Mouse (Mus musculus) left cerebral cortex, postnatal 10 days (tissue): Measurements from ENCODE around the gene Cops9. TPM values are rescaled to one million over a fixed set of nuclear protein-coding genes. Genes with fewer than 3 reads are reported as not detected.

Experiments
- DNase-seq, 2 experiments: peaks; one replicate each; pipeline ENCODE4 v3.0.0; 2021 to 2022; ENCODE audit warnings: low spot score in 2 of 2, mixed read lengths in 1 of 2; ENCODE audit errors: extremely low spot score in 1 of 2
- intact Hi-C: fragments of 180-260 bp; cut with DNase I; formaldehyde crosslinking; loops from one replicate; pipeline ENCODE4 v1.15.1; 2025
- total RNA-seq, 2 experiments: library from RNA; stranded (reverse); gene quantifications; 2 replicates each; pipeline ENCODE4 v1.2.3; 2021

Gene Cops9
- total RNA-seq, result 100 to 1,000 TPM; 235 to 237 TPM

- peak; percentile 87 to 92 for DNase-seq
- intact Hi-C loops, result no loop called here
These were observed at the start of gene Cops9 for GRCm38 (mm10) chr1:92641514-92642272. Gene Cops9 (minus strand): TSS chr1:92641985.

GRCm38 (mm10) chr1:92691166-92691844 is 49.5 kb upstream of the Cops9 start:
- no peak for DNase-seq
- intact Hi-C loops, result no loop called here

GRCm38 (mm10) chr1:92686994-92687393 is 45.2 kb upstream of the Cops9 start:
- DNase-seq, result no peak
- intact Hi-C loops, result loop anchor here (10.0 kb wide), 1 partner anchor 208 kb away; no protein-coding TSS in a partner anchor

- no peak for DNase-seq
- intact Hi-C loops, result loop anchor here (10.0 kb wide), 1 partner anchor 212 kb away; no protein-coding TSS in a partner anchor
These were observed 41.4 kb upstream of the Cops9 start for GRCm38 (mm10) chr1:92683151-92683550.

GRCm38 (mm10) chr1:92680668-92681603 is 39.2 kb upstream of the Cops9 start:
- DNase-seq, result no peak
- intact Hi-C loops, result loop anchor here (10.0 kb wide), 1 partner anchor 214 kb away; no protein-coding TSS in a partner anchor

- intact Hi-C loops, result no loop called here
- peak in 1 of 2 experiments; percentile 3 for DNase-seq
These were observed 37.0 kb upstream of the Cops9 start for GRCm38 (mm10) chr1:92678757-92679156.

- intact Hi-C loops, result no loop called here
- no peak for DNase-seq
These were observed 34.8 kb upstream of the Cops9 start for GRCm38 (mm10) chr1:92676676-92676975.

GRCm38 (mm10) chr1:92675932-92676675 is 34.3 kb upstream of the Cops9 start:
- intact Hi-C loops, result no loop called here
- peak in 1 of 2 experiments; percentile 33 for DNase-seq

- DNase-seq, result peak in 1 of 2 experiments; percentile 2
- intact Hi-C loops, result no loop called here
These were observed 31.5 kb upstream of the Cops9 start for GRCm38 (mm10) chr1:92673258-92673782.

- intact Hi-C loops, result no loop called here
- DNase-seq, result no peak
These were observed 29.5 kb upstream of the Cops9 start for GRCm38 (mm10) chr1:92671326-92671725.

GRCm38 (mm10) chr1:92669430-92669829 is 27.6 kb upstream of the Cops9 start:
- DNase-seq, result peak in 1 of 2 experiments; percentile 2
- intact Hi-C loops, result no loop called here

GRCm38 (mm10) chr1:92667106-92667505 is 25.3 kb upstream of the Cops9 start:
- intact Hi-C loops, result no loop called here

GRCm38 (mm10) chr1:92659392-92659791 is 17.6 kb upstream of the Cops9 start:
- intact Hi-C loops, result no loop called here
- no peak for DNase-seq

More at GRCm38 (mm10) chr1:92667106-92667505, 25.3 kb upstream of the Cops9 start:
- no peak for DNase-seq

GRCm38 (mm10) chr1:92657025-92657820 is 15.4 kb upstream of the Cops9 start:
- intact Hi-C loops, result no loop called here
- DNase-seq, result no peak

GRCm38 (mm10) chr1:92654676-92655075 is 12.9 kb upstream of the Cops9 start:
- no peak for DNase-seq
- intact Hi-C loops, result no loop called here

- no peak for DNase-seq
- intact Hi-C loops, result no loop called here
These were observed 11.4 kb upstream of the Cops9 start for GRCm38 (mm10) chr1:92653179-92653578.

GRCm38 (mm10) chr1:92651467-92651866 is 9.7 kb upstream of the Cops9 start:
- intact Hi-C loops, result no loop called here
- DNase-seq, result peak in 1 of 2 experiments; percentile 45
